Mouse (Mus musculus) C2C12 (cell line): ENCODE data around the gene F13a1.

Experiments
- CEBPB ChIP-seq: IDR thresholded peaks from one replicate; pipeline ENCODE4 v1.6.1; 2011; ENCODE audit warnings: low read depth, mild to moderate bottlenecking, control low read depth, moderate library complexity
- CTCF ChIP-seq: IDR thresholded peaks from one replicate; pipeline ENCODE4 v1.5.1; 2011; ENCODE audit not compliant: control insufficient read depth, insufficient read depth, insufficient read length
- MAX ChIP-seq: IDR thresholded peaks from one replicate; pipeline ENCODE4 v1.6.1; 2011; ENCODE audit warnings: mild to moderate bottlenecking, control low read depth
- MYOG ChIP-seq: IDR thresholded peaks from one replicate; pipeline ENCODE4 v1.6.1; 2011; ENCODE audit not compliant: control insufficient read depth, insufficient read length; ENCODE audit errors: extremely low read depth
- USF1 ChIP-seq: IDR thresholded peaks from one replicate; pipeline ENCODE4 v1.6.1; 2011; ENCODE audit warnings: low read depth, mild to moderate bottlenecking, control low read depth, moderate library complexity

DNA sequence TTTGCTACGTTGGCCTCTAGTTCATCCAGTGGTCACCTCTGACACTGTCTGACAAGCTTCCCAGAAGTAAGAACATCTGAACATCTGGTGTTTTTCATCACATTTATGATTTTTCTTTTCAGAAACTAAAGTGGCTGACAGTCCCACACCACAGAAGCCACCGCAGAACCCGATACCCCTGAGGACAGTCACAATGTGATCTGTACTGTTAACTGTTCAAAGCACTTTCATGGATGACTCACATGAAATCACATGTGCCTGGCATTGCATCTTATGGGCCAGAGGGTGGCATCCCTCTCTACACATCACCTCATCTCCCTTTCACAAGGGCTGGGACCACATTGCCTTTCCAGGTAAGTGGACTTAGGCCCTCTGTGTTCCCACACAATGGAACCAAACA is 21.3 kb upstream of the F13a1 start:
- TF ChIP-seq USF1 (peak; percentile 60), CTCF (no peak), CEBPB (no peak), MAX (peak; percentile 57), MYOG (no peak)
